Mouse (Mus musculus): ENCODE data around the gene Arhgap36.

Gene Arhgap36

DNA sequence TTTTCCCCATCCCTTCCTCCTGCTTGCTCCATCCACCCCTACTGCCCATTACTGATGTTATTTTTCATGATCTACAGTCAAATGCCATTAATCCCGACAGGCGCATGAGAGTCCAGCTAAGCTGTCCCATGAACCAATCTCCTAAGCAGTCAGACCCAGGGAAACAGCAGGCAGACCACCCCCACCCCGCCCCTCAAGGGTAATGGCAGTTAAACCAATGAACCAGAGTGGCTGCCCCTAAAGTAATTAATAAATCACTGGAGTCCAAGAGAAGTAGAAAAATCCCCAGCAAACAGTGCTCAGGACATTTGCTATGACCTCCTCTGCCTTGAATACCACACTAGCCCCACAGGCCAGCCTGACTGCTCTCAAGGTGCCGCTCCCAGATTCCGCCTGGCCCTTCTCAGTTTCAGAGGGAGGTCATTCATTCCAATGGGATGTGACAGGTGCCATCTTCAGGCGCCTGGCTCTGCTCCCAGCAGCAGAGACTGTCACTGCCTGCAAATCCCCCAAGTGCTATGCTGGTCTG lies at the start of gene Arhgap36:
Gene Arhgap36, plus strand, starts transcription at position 504 of the 529 bp plus-strand sequence.
- DNase-seq: no peak

DNA sequence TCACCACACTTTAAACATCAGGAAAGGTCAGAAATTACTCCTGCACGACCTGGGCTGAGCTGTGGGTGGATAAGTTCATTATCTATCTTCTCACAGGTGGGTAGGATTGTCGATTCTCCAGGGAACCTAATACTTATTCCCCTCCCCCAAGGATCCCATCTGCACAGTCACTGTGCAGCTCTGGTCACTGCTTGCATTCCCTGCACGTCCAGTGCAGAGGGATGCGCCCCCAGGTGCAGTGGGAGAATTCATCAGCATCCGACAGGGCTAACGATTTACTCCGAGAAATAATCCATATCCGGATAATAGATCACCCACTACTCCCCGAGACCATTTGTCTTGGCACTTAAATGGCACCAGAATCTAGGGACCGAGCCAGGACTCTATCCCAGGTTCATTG lies 6.0 kb upstream of the Arhgap36 start:
- DNase-seq: no peak

DNA sequence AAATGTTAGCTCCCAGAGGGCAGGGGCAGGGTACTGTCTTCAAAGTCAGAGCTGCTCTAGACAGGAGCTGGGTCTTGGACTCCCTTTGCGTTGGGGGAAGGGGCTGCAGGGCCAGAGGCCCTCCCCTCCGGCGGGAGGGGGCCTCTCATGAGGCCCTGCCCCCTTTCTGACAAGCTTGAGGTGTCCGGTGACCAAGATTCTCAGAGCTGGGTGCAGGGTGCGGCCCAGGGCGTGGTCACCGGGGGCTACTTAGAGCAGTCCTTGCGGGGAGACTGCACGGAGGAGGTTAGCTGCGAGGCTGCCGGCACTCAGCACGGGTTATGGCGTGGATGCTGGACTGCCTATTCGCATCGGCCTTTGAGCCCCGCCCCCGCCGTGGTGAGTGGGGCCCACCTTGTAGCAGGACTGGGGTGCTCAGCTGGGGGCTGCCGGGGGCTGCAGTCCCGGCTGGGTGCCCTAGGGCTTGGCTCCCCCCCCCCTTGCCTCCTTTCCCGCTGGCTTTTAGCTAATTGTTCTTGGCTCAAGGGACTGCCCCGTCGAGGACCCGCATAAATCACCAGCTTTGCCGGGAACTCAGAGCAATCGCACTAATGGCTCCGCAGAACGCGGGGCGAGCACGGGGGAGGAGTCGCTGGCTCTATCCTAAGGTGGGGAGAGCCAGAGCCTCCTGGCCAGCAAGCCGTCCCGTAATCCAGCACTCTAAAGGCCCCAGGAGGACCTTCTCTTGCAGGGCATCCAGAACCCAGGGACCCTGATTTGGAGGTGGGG lies 6.7 kb downstream of the Arhgap36 start:
- DNase-seq: no peak

DNA sequence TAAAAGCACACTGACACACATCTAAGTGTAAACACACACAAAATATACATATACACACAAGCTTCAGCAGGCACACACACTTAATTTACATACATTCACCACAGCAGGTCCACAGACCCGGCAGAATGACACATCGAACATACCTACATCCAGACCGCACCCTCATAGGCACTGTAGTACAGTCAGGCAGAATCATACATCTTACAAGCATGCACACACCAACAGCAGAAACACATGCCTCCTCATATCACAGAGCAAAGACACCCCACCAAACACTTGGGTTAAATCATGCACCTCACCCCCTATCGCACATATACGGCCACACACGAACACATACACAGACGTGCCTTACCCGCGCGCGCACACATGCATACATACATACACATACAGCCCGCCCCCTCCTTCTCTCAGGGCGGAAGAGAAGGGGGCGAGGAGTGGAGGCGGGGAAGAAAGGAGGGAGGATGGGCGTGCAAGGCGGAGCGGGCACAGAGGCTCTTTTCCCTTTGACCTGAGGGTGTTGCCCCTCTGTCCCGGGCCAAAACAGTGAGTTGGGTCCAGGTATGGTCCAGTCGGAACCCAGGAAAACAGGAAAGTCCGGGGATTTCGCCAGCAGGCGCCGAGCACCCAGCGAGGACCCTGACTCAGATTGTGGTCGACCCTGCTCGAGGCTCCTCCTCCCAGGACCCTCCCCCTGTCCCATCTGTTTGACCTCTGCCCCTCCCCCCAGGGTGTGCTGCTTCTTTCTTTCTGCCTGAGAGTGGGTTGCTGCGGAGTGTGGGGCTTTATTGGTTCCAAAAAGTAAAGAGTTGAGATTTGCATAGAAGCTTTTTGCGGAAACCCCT lies 16.4 kb downstream of the Arhgap36 start:
- DNase-seq: no peak

DNA sequence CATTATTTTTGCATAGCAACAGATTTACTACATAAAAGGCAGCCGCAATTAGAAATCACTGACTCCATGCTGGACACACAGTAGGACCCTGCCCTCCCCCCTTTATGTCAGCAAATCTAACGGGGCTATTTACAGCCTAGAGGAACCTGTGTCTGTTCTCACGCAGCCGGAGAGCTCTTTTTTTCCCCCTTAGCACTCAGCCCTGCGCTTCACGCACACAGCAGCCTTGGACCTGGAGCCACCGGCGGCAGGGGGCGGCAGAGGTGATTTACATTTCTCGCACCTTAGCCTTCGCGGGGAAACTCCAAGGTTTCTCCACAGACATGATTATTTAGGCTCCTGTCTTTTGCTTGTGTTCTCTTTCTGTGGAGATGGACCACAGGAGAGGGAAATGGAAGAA lies 17.1 kb downstream of the Arhgap36 start:
- DNase-seq: no peak

DNA sequence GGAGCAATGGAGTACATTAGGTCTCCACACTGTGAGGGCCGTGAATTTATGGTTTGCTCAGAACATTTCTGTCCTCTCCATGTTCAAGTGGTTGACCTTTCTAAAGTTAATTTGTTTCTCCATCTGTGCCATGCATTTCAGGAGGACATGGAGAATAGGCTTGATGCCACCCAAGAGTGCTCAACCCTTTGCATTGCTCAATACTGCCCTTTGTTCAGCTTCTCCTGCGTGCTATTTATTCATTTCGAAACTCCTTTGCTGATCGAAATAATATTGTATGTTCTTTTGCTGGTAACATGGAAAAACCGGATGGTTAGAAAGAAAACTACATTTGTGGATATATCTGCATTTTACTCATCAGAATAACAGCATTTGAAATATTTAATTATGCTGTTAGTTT lies 25.4 kb downstream of the Arhgap36 start:
- DNase-seq: no peak

DNA sequence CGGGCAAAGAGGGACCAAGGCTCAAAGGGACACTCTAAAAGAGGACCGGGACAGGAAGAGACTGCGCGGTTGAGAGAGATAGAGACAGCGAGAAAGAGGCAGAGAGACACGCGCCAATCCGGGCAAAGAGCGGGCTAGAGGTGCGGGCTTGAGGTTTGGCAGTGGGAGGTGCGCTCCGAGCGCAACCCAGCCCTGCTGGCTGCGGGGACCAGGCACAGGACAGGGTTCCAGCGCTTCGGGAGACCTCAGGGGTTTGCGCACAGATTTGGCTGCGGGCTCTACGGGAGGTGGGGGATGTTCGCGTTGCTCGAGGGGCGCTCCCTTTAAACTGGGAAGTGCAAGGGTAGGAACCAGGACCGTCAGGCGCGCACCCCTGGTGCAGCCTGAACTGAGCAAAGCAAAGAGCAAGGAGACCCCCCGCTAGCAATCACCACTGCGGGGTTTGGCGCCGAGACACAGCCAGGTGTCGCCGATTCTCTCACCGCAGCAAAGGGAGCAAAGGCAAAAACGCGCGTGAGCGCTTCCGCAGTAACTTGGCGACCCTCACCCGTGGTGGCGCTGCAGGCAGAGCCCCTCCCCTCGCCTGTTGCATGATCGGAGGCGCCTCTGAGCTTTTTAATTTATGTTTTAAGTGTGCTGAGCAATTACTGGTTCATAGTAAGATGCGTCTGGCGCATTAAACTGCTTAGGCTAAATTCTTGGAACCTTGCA lies 30.1 kb downstream of the Arhgap36 start:
- DNase-seq: no peak
